In genomic region chr19:24526731-24527612, GRCm38 (mm10) we compare ENCODE assay signal across 10 mouse cellular contexts. TPM values are rescaled to one million over a fixed set of nuclear protein-coding genes. Genes with fewer than 3 reads are reported as not detected.
DNase-seq lines count a peak whose midpoint lies in the region; ATAC-seq and TF ChIP-seq lines count a peak whose summit lies in the region.
"Had no signal": no experiment of that assay in that cellular context is flagged by ENCODE, and none has a peak within 500 bp of the region (broad histone marks: within the 10 kb centered on the region; RNA-seq: fewer than 3 reads in every experiment).

No protein-coding gene starts in this region.

- no peak for ATAC-seq in intestine, embryonic 16.5 days
- ATAC-seq in intestine, embryonic 15.5 days, result no peak
- ATAC-seq in activated CD4-positive, CD25-positive, alpha-beta regulatory T cell, adult 4 months, result peak; percentile 79
- ATAC-seq in heart, postnatal 0 days (ENCODE audit: insufficient read depth, low read depth), result peak; percentile 85
- peak; percentile 69 for ATAC-seq in monocyte, adult 5-6 weeks (replicated peaks; ENCODE audit: insufficient number of reproducible peaks, low FRiP score, low TSS enrichment, poor library complexity, severe bottlenecking)
- no peak for ATAC-seq in hindbrain, embryonic 12.5 days (ENCODE audit: low FRiP score)

- no peak overlapping the region for H3K4me3 ChIP-seq in intestine, embryonic 16.5 days (ENCODE audit: low read length)
- no peak overlapping the region for H3K4me3 ChIP-seq in intestine, embryonic 15.5 days (replicated peaks)
- H3K4me3 ChIP-seq in heart, postnatal 0 days (ENCODE audit: low read depth, low read length), result no peak overlapping the region
- no peak overlapping the region for H3K4me3 ChIP-seq in hindbrain, embryonic 12.5 days
- H3K4me3 ChIP-seq: embryonic facial prominence, embryonic 12.5 days had no signal

- H3K4me2 ChIP-seq in intestine, embryonic 16.5 days (ENCODE audit: low read depth, low read length), result no peak overlapping the region
- no peak overlapping the region for H3K4me2 ChIP-seq in intestine, embryonic 15.5 days (replicated peaks)
- H3K4me2 ChIP-seq in heart, postnatal 0 days (ENCODE audit: low read depth, low read length), result peak overlapping the region; percentile 30
- H3K4me2 ChIP-seq in hindbrain, embryonic 12.5 days (replicated peaks), result no peak overlapping the region
- H3K4me2 ChIP-seq: embryonic facial prominence, embryonic 12.5 days had no signal

- H3K9ac ChIP-seq in intestine, embryonic 16.5 days (ENCODE audit: low read depth, low read length), result no peak overlapping the region
- no peak overlapping the region for H3K9ac ChIP-seq in intestine, embryonic 15.5 days
- peak overlapping the region; percentile 25; the same call in 1 of the 2 replicates for H3K9ac ChIP-seq in heart, postnatal 0 days (replicated peaks; ENCODE audit: low read depth, low read length)
- H3K9ac ChIP-seq in hindbrain, embryonic 12.5 days, result no peak overlapping the region
- H3K9ac ChIP-seq: embryonic facial prominence, embryonic 12.5 days had no signal

- no peaks in the 10 kb centered on the region for H3K27me3 ChIP-seq in intestine, embryonic 16.5 days (replicated peaks; ENCODE audit: control insufficient read depth, insufficient read depth, low read length)
- no peaks in the 10 kb centered on the region for H3K27me3 ChIP-seq in intestine, embryonic 15.5 days (replicated peaks)
- no peaks in the 10 kb centered on the region for H3K27me3 ChIP-seq in heart, postnatal 0 days (ENCODE audit: control insufficient read depth, insufficient read depth, low read length)
- no peaks in the 10 kb centered on the region for H3K27me3 ChIP-seq in hindbrain, embryonic 12.5 days
- H3K27me3 ChIP-seq: embryonic facial prominence, embryonic 12.5 days had no signal

- peaks cover 18% of the 10 kb centered on the region for H3K4me1 ChIP-seq in intestine, embryonic 16.5 days (ENCODE audit: control insufficient read depth, insufficient read depth, low read length)
- H3K4me1 ChIP-seq in intestine, embryonic 15.5 days (replicated peaks), result peaks cover 12% of the 10 kb centered on the region
- H3K4me1 ChIP-seq in heart, postnatal 0 days (ENCODE audit: control insufficient read depth, insufficient read depth), result peaks cover 19% of the 10 kb centered on the region; the same call in 1 of the 2 replicates
- no peaks in the 10 kb centered on the region for H3K4me1 ChIP-seq in hindbrain, embryonic 12.5 days
- H3K4me1 ChIP-seq: embryonic facial prominence, embryonic 12.5 days had no signal

- H3K27ac ChIP-seq in intestine, embryonic 16.5 days (ENCODE audit: low read length), result peak overlapping the region; percentile 81
- no peak overlapping the region for H3K27ac ChIP-seq in intestine, embryonic 15.5 days
- peak overlapping the region; percentile 93 for H3K27ac ChIP-seq in heart, postnatal 0 days (ENCODE audit: low read depth)
- H3K27ac ChIP-seq in hindbrain, embryonic 12.5 days, result no peak overlapping the region
- H3K27ac ChIP-seq: embryonic facial prominence, embryonic 12.5 days had no signal

- WGBS in intestine, embryonic 16.5 days, result 74% methylated on average over 15 of the region's 15 CpGs
- 78% methylated on average over 15 of the region's 15 CpGs for WGBS in intestine, embryonic 15.5 days
- 29% methylated on average over 15 of the region's 15 CpGs for WGBS in heart, postnatal 0 days
- WGBS in hindbrain, embryonic 12.5 days, result 82% methylated on average over 15 of the region's 15 CpGs

- no peaks in the 10 kb centered on the region for H3K36me3 ChIP-seq in intestine, embryonic 16.5 days (ENCODE audit: control insufficient read depth, insufficient read depth, low read length)
- no peaks in the 10 kb centered on the region for H3K36me3 ChIP-seq in intestine, embryonic 15.5 days
- H3K36me3 ChIP-seq in heart, postnatal 0 days (replicated peaks; ENCODE audit: control insufficient read depth, insufficient read depth, low read length), result no peaks in the 10 kb centered on the region
- no peaks in the 10 kb centered on the region for H3K36me3 ChIP-seq in hindbrain, embryonic 12.5 days
- H3K36me3 ChIP-seq: embryonic facial prominence, embryonic 12.5 days had no signal

- TF ChIP-seq EP300 in heart, postnatal 0 days (IDR thresholded peaks at IDR 0.05; ENCODE audit: low read depth), result peak; percentile 35; the same call in 1 of the 2 replicates

- H3K9me3 ChIP-seq in intestine, embryonic 16.5 days (ENCODE audit: control insufficient read depth, low read length), result no peaks in the 10 kb centered on the region
- H3K9me3 ChIP-seq in intestine, embryonic 15.5 days, result no peaks in the 10 kb centered on the region
- no peaks in the 10 kb centered on the region for H3K9me3 ChIP-seq in heart, postnatal 0 days (replicated peaks; ENCODE audit: control insufficient read depth, low read length)
- H3K9me3 ChIP-seq in hindbrain, embryonic 12.5 days (replicated peaks), result no peaks in the 10 kb centered on the region
- H3K9me3 ChIP-seq: embryonic facial prominence, embryonic 12.5 days had no signal

- DNase-seq in heart, postnatal 0 days (ENCODE audit: low spot score), result peak; percentile 66
- DNase-seq in embryo, embryonic 9.5 days (ENCODE audit: extremely low spot score), result no peak
- no peak for DNase-seq in retina, postnatal 1 day
- DNase-seq: gastrocnemius, postnatal 25 days had no signal

- TF ChIP-seq CTCF in heart, postnatal 0 days (IDR thresholded peaks at IDR 0.05; ENCODE audit: low read depth), result no peak

RNA-seq across cellular contexts. Expression of gene Pip5k1b, which starts 28.7 kb away (rescaled TPM):
- polyA plus RNA-seq in intestine, embryonic 16.5 days (2015; fragmentation: Nextera tagmentation; extraction: Ambion mirVana), result 22.1 and 26.1 TPM in 2 replicates
- 17.2 and 18.2 TPM in 2 replicates for polyA plus RNA-seq in intestine, embryonic 15.5 days (2015; fragmentation: Nextera tagmentation; extraction: Ambion mirVana)
- polyA plus RNA-seq in activated CD4-positive, CD25-positive, alpha-beta regulatory T cell, adult 4 months (2017; shearing (Covaris generic)), result 1 to 10 TPM; 5.7 to 6.2 TPM
- 19.2 and 26.6 TPM in 2 replicates for total RNA-seq in heart, postnatal 0 days (2014; rRNA removed; ENCODE audit: low replicate concordance)
- 12.2 and 14.0 TPM in 2 replicates for polyA plus RNA-seq in heart, postnatal 0 days (2015; fragmentation: Nextera tagmentation; extraction: Ambion mirVana)
- 1.5 to 5.6 TPM (median 3.0 TPM) in 3 replicates for total RNA-seq in monocyte, adult 5-6 weeks (2017)
- 1.6 and 2.3 TPM in 2 replicates for polyA plus RNA-seq in hindbrain, embryonic 12.5 days (2016; fragmentation: Nextera tagmentation; extraction: Ambion mirVana)

RNA-seq across cellular contexts. Expression of gene Fam122a, which starts 49.8 kb away (rescaled TPM):
- polyA plus RNA-seq in intestine, embryonic 16.5 days (2015; fragmentation: Nextera tagmentation; extraction: Ambion mirVana), result 35.2 and 37.5 TPM in 2 replicates
- 44.5 and 50.0 TPM in 2 replicates for polyA plus RNA-seq in intestine, embryonic 15.5 days (2015; fragmentation: Nextera tagmentation; extraction: Ambion mirVana)
- polyA plus RNA-seq in activated CD4-positive, CD25-positive, alpha-beta regulatory T cell, adult 4 months (2017; shearing (Covaris generic)), result 1 to 10 TPM; 2.5 to 4.1 TPM
- total RNA-seq in heart, postnatal 0 days (2014; rRNA removed; ENCODE audit: low replicate concordance), result 3.9 and 11.4 TPM in 2 replicates
- polyA plus RNA-seq in heart, postnatal 0 days (2015; fragmentation: Nextera tagmentation; extraction: Ambion mirVana), result 48.9 and 55.1 TPM in 2 replicates
- total RNA-seq in monocyte, adult 5-6 weeks (2017), result 4.5 to 9.5 TPM (median 9.4 TPM) in 3 replicates
- 66.4 and 69.6 TPM in 2 replicates for polyA plus RNA-seq in hindbrain, embryonic 12.5 days (2016; fragmentation: Nextera tagmentation; extraction: Ambion mirVana)

Comparison
In these comparisons a context has a peak if more than half of its experiments do, and no peak if none do; other contexts are left out.
1. H3K27ac ChIP-seq: peak in intestine, embryonic 16.5 days (single experiment) and heart, postnatal 0 days (single experiment); none in intestine, embryonic 15.5 days (single experiment) and hindbrain, embryonic 12.5 days (single experiment).
2. ATAC-seq: peak in activated CD4-positive, CD25-positive, alpha-beta regulatory T cell, adult 4 months (single experiment), heart, postnatal 0 days (single experiment) and monocyte, adult 5-6 weeks (single experiment); none in intestine, embryonic 16.5 days (single experiment), intestine, embryonic 15.5 days (single experiment) and hindbrain, embryonic 12.5 days (single experiment).